Mouse (Mus musculus): Measurements from ENCODE around the gene Srgap1. TPM values are rescaled to one million over a fixed set of nuclear protein-coding genes. Genes with fewer than 3 reads are reported as not detected.

Gene Srgap1
- total RNA-seq, 2 experiments from 2014 or later, result 0.79 to 0.84 TPM

GRCm38 (mm10) chr10:121972249-121972892, 74.7 kb downstream of the Srgap1 start:
- intact Hi-C loops (cut with DNase I), result no loop called here
- DNase-seq, result no peak

- DNase-seq, result no peak
- intact Hi-C loops (cut with DNase I), result no loop called here
Measured at GRCm38 (mm10) chr10:121971658-121972057, 75.5 kb downstream of the Srgap1 start.

- intact Hi-C loops (cut with DNase I), result no loop called here
- no peak for DNase-seq
Measured at GRCm38 (mm10) chr10:121970912-121971311, 76.2 kb downstream of the Srgap1 start.

- intact Hi-C loops (cut with DNase I), result no loop called here
- DNase-seq, result no peak
Measured at GRCm38 (mm10) chr10:121964114-121964513, 83.0 kb downstream of the Srgap1 start.

- intact Hi-C loops (cut with DNase I), result no loop called here
- DNase-seq, result no peak
Measured at GRCm38 (mm10) chr10:121962053-121962452, 85.1 kb downstream of the Srgap1 start.

- intact Hi-C loops (cut with DNase I), result no loop called here
- no peak for DNase-seq
Measured at GRCm38 (mm10) chr10:121961121-121961893, 85.8 kb downstream of the Srgap1 start.

GRCm38 (mm10) chr10:121958741-121959140, 88.4 kb downstream of the Srgap1 start:
- intact Hi-C loops (cut with DNase I), result no loop called here
- DNase-seq, result no peak

GRCm38 (mm10) chr10:121956505-121956904, 90.6 kb downstream of the Srgap1 start:
- DNase-seq, result no peak
- intact Hi-C loops (cut with DNase I), result no loop called here

- no peak for DNase-seq
- intact Hi-C loops (cut with DNase I), result no loop called here
Measured at GRCm38 (mm10) chr10:121955730-121956129, 91.4 kb downstream of the Srgap1 start.

GRCm38 (mm10) chr10:121954877-121955276, 92.2 kb downstream of the Srgap1 start:
- intact Hi-C loops (cut with DNase I), result no loop called here
- DNase-seq, result no peak

- intact Hi-C loops (cut with DNase I), result no loop called here
Measured at GRCm38 (mm10) chr10:121953041-121953440, 94.1 kb downstream of the Srgap1 start.

GRCm38 (mm10) chr10:121946173-121946572, 100.9 kb downstream of the Srgap1 start:
- DNase-seq, result no peak
- intact Hi-C loops (cut with DNase I), result no loop called here

More at GRCm38 (mm10) chr10:121953041-121953440, 94.1 kb downstream of the Srgap1 start:
- no peak for DNase-seq

- intact Hi-C loops (cut with DNase I), result no loop called here
- DNase-seq, result no peak
Measured at GRCm38 (mm10) chr10:121931909-121932308, 115.2 kb downstream of the Srgap1 start.

- intact Hi-C loops (cut with DNase I), result no loop called here
Measured at GRCm38 (mm10) chr10:121926094-121926493, 121.0 kb downstream of the Srgap1 start.

GRCm38 (mm10) chr10:121919016-121919415, 128.1 kb downstream of the Srgap1 start:
- intact Hi-C loops (cut with DNase I), result no loop called here
- DNase-seq, result no peak

More at GRCm38 (mm10) chr10:121926094-121926493, 121.0 kb downstream of the Srgap1 start:
- DNase-seq, result no peak

GRCm38 (mm10) chr10:121918579-121918978, 128.5 kb downstream of the Srgap1 start:
- intact Hi-C loops (cut with DNase I), result no loop called here
- DNase-seq, result no peak

- intact Hi-C loops (cut with DNase I), result no loop called here
- no peak for DNase-seq
Measured at GRCm38 (mm10) chr10:121915530-121915929, 131.6 kb downstream of the Srgap1 start.

- DNase-seq, result peak in 1 of 2 experiments; percentile 19
- intact Hi-C loops (cut with DNase I), result no loop called here
Measured at GRCm38 (mm10) chr10:121904137-121904536, 143.0 kb downstream of the Srgap1 start.

GRCm38 (mm10) chr10:121902651-121903050, 144.5 kb downstream of the Srgap1 start:
- peak; percentile 10 to 27 for DNase-seq
- intact Hi-C loops (cut with DNase I), result no loop called here

GRCm38 (mm10) chr10:121900772-121901171, 146.3 kb downstream of the Srgap1 start:
- intact Hi-C loops (cut with DNase I), result no loop called here
- DNase-seq, result no peak

GRCm38 (mm10) chr10:121899706-121900105, 147.4 kb downstream of the Srgap1 start:
- no peak for DNase-seq
- intact Hi-C loops (cut with DNase I), result no loop called here

GRCm38 (mm10) chr10:121897835-121898370, 149.2 kb downstream of the Srgap1 start:
- DNase-seq, result no peak
- intact Hi-C loops (cut with DNase I), result no loop called here
